Mouse (Mus musculus) neural tube, embryonic 11.5 days (tissue): Measurements from ENCODE around the gene Pdpk1. TPM values are rescaled to one million over a fixed set of nuclear protein-coding genes. Genes with fewer than 3 reads are reported as not detected.

Experiments used
- ATAC-seq: fragments of 200-750 bp; cut with Nextera tagmentation; 2 replicates; pipeline ENCODE4 v1.8.0; 2017; ENCODE audit warnings: moderate number of reproducible peaks, mild to moderate bottlenecking, moderate TSS enrichment, moderate library complexity; ENCODE audit not compliant: insufficient read depth, low FRiP score, low TSS enrichment
- DNase-seq: peaks from one replicate; pipeline ENCODE4 v3.0.0-alpha.2; 2015; ENCODE audit warnings: low spot score
- H3K27ac ChIP-seq: fragments of 300-500 bp; sonication (generic); 2 replicates; pipeline ENCODE4 v1.5.1; 2014; ENCODE audit warnings: low read depth, mild to moderate bottlenecking, low read length
- H3K27me3 ChIP-seq: fragments of 300-500 bp; sonication (generic); 2 replicates; pipeline ENCODE4 v1.6.1; 2014; ENCODE audit warnings: mild to moderate bottlenecking, low read length, mixed read lengths; ENCODE audit not compliant: control insufficient read depth, insufficient read depth
- H3K36me3 ChIP-seq: fragments of 300-500 bp; sonication (generic); 2 replicates; pipeline ENCODE4 v1.6.1; 2014; ENCODE audit warnings: mild to moderate bottlenecking, low read length, moderate library complexity, mixed read lengths; ENCODE audit not compliant: control insufficient read depth, insufficient read depth
- H3K4me1 ChIP-seq: fragments of 300-500 bp; sonication (generic); 2 replicates; pipeline ENCODE4 v1.6.1; 2014; ENCODE audit warnings: low read length, mixed read lengths; ENCODE audit not compliant: control insufficient read depth, insufficient read depth
- H3K4me2 ChIP-seq: fragments of 300-500 bp; sonication (generic); 2 replicates; pipeline ENCODE4 v1.6.1; 2014; ENCODE audit warnings: low read depth, mild to moderate bottlenecking, moderate library complexity
- H3K4me3 ChIP-seq: fragments of 300-500 bp; sonication (generic); 2 replicates; pipeline ENCODE4 v1.5.1; 2014; ENCODE audit warnings: low read depth, low read length
- H3K9ac ChIP-seq: fragments of 300-500 bp; sonication (generic); 2 replicates; pipeline ENCODE4 v1.6.1; 2014; ENCODE audit warnings: mild to moderate bottlenecking, low read length
- H3K9me3 ChIP-seq: fragments of 300-500 bp; sonication (generic); 2 replicates; pipeline ENCODE4 v1.6.1; 2016; ENCODE audit warnings: low read length; ENCODE audit not compliant: control insufficient read depth
- whole genome bisulfite sequencing: fragments of 180-500 bp; shearing (Covaris S2); extraction: QIAGEN DNeasy Blood & Tissue Kit; methylation state at CpG from one replicate; pipeline ENCODE4 v1.1.7; 2014; 5-methylcytosine and 5-hydroxymethylcytosine counted together
- polyA plus RNA-seq: library from polyadenylated mRNA; unstranded; fragments of >200 nt; fragmentation: Nextera tagmentation; extraction: Ambion mirVana; gene quantifications from 2 replicates; pipeline ENCODE4 v1.2.1, GENCODE M21; 2014

Pdpk1 gene
- polyA plus RNA-seq, 1 experiment from 2014 or later, result 44.9 TPM

DNA sequence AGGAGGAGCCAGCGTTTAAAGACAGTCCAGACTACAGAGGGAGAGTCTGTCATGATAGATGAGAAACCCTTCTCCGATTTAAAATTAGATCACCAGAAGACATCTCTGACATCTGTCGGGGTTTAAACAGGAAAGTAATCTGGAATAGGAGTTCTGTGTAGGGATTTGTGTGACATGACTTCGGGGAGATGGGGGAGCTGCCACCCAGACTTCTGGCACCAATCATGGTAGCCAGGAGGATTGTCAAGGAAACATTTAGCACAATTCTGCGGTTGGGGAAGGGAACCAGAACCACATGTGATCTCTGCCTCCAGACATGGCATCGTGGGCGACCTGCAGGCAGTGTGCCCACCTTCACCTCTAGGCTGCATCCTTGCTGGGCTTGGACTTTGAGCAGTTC, 121.2 kb downstream of the Pdpk1 start:
- no peak for ATAC-seq
- H3K27me3 ChIP-seq, result no peaks in the 10 kb centered on the region
- DNase-seq, result no peak
- WGBS, result 87% methylated on average over 7 of the region's 7 CpGs
- H3K4me2 ChIP-seq, result no peak overlapping the region
- no peak overlapping the region for H3K9ac ChIP-seq
- H3K27ac ChIP-seq, result no peak overlapping the region
- H3K4me1 ChIP-seq, result no peaks in the 10 kb centered on the region
- no peaks in the 10 kb centered on the region for H3K9me3 ChIP-seq
- H3K4me3 ChIP-seq, result no peak overlapping the region
- H3K36me3 ChIP-seq, result no peaks in the 10 kb centered on the region

Other genes with a start within 250 kb of the Pdpk1 start
- gene Dcpp3, start 233.5 kb downstream of the Pdpk1 start, polyA plus RNA-seq, result not detected in 2 replicates
- not detected in 2 replicates for gene Sbp, start 209.3 kb downstream of the Pdpk1 start, polyA plus RNA-seq
- not detected in 2 replicates for gene Sbpl, start 195.7 kb downstream of the Pdpk1 start, polyA plus RNA-seq
- not detected in 2 replicates for gene Prss30, start 170.4 kb downstream of the Pdpk1 start, polyA plus RNA-seq
- gene Prss22, start 152.8 kb downstream of the Pdpk1 start, polyA plus RNA-seq, result 0.17 TPM in 1 of 2 replicates, not detected in the other
- gene Prss27, start 112.8 kb downstream of the Pdpk1 start, polyA plus RNA-seq, result 0.37 TPM in 1 of 2 replicates, not detected in the other
- gene Kctd5, start 77.4 kb downstream of the Pdpk1 start, polyA plus RNA-seq, result 87.6 and 94.5 TPM in 2 replicates
- gene Amdhd2, start 12.8 kb upstream of the Pdpk1 start, polyA plus RNA-seq, result 27.3 and 36.2 TPM in 2 replicates
- gene Atp6v0c, start 18.8 kb upstream of the Pdpk1 start, polyA plus RNA-seq, result 555 and 574 TPM in 2 replicates
- 7.9 and 8.7 TPM in 2 replicates for gene Tbc1d24, start 54.6 kb upstream of the Pdpk1 start, polyA plus RNA-seq
- gene Ntn3, start 58.6 kb upstream of the Pdpk1 start, polyA plus RNA-seq, result 4.0 and 4.7 TPM in 2 replicates
- gene Tedc2, start 69.9 kb upstream of the Pdpk1 start, polyA plus RNA-seq, result 16.7 and 18.3 TPM in 2 replicates
- gene Ccnf, start 100.6 kb upstream of the Pdpk1 start, polyA plus RNA-seq, result 87.6 and 92.1 TPM in 2 replicates
- gene Abca17, start 200.1 kb upstream of the Pdpk1 start, polyA plus RNA-seq, result 0.24 TPM in 1 of 2 replicates, not detected in the other
- 15.3 and 20.1 TPM in 2 replicates for gene Abca3, start 201.0 kb upstream of the Pdpk1 start, polyA plus RNA-seq